Mouse (Mus musculus): ENCODE measurements around the gene Fam240a.

The Fam240a gene

GRCm38 (mm10) chr9:110891077-110891828 lies 25.4 kb downstream of the Fam240a start:
- peak; percentile 63 to 66 for DNase-seq

GRCm38 (mm10) chr9:110890026-110890783 lies 26.5 kb downstream of the Fam240a start:
- DNase-seq: peak; percentile 64 to 66

- no peak for DNase-seq
Observed at GRCm38 (mm10) chr9:110888935-110889334, 27.7 kb downstream of the Fam240a start.

- DNase-seq: no peak
Observed at GRCm38 (mm10) chr9:110887388-110888303, 29.0 kb downstream of the Fam240a start.

GRCm38 (mm10) chr9:110881953-110882352 lies 34.7 kb downstream of the Fam240a start:
- DNase-seq: peak; percentile 64 to 78

- peak; percentile 49 to 60 for DNase-seq
Observed at GRCm38 (mm10) chr9:110880772-110881171, 35.9 kb downstream of the Fam240a start.

GRCm38 (mm10) chr9:110879998-110880561 lies 36.6 kb downstream of the Fam240a start, which contains the start of gene Tmie:
Tmie (minus strand) TSS chr9:110880113.
- peak; percentile 90 to 94 for DNase-seq

- DNase-seq: peak; percentile 79 to 84
Observed at GRCm38 (mm10) chr9:110879191-110879920, 37.3 kb downstream of the Fam240a start, which contains the start of gene Als2cl. Als2cl (plus strand) TSS chr9:110879870.

GRCm38 (mm10) chr9:110877888-110878287 lies 38.8 kb downstream of the Fam240a start:
- peak; percentile 88 to 89 for DNase-seq

- DNase-seq: peak in 1 of 2 experiments; percentile 58
Observed at GRCm38 (mm10) chr9:110877353-110877752, 39.3 kb downstream of the Fam240a start.

GRCm38 (mm10) chr9:110875288-110875695 lies 41.4 kb downstream of the Fam240a start:
- DNase-seq: peak; percentile 71 to 78

GRCm38 (mm10) chr9:110874660-110875191 lies 41.9 kb downstream of the Fam240a start:
- no peak for DNase-seq

- peak; percentile 76 to 77 for DNase-seq
Observed at GRCm38 (mm10) chr9:110873681-110874659, 42.7 kb downstream of the Fam240a start.

GRCm38 (mm10) chr9:110871030-110871429 lies 45.6 kb downstream of the Fam240a start:
- DNase-seq: peak; percentile 63 to 78

Measured in kidney, postnatal 36 days (tissue).